Mouse (Mus musculus) embryonic facial prominence, embryonic 15.5 days (tissue): Measurements from ENCODE around the gene Kl. TPM values are rescaled to one million over a fixed set of nuclear protein-coding genes. Genes with fewer than 3 reads are reported as not detected.

ENCODE experiments used
- ATAC-seq: fragments of 200-750 bp; cut with Nextera tagmentation; 2 replicates; pipeline ENCODE4 v1.8.0; 2017; ENCODE audit warnings: low read depth, moderate TSS enrichment; ENCODE audit not compliant: insufficient number of reproducible peaks, low FRiP score, low TSS enrichment
- H3K27ac ChIP-seq: fragments of 300-500 bp; sonication (generic); replicated peaks from 2 replicates; pipeline ENCODE4 v1.5.1; 2015; ENCODE audit warnings: mild to moderate bottlenecking, inconsistent platforms
- H3K27me3 ChIP-seq: fragments of 300-500 bp; sonication (generic); 2 replicates; pipeline ENCODE4 v1.6.1; 2015; ENCODE audit warnings: inconsistent platforms
- H3K36me3 ChIP-seq: fragments of 300-500 bp; sonication (generic); 2 replicates; pipeline ENCODE4 v1.6.1; 2015; ENCODE audit warnings: mild to moderate bottlenecking, inconsistent platforms
- H3K4me1 ChIP-seq: fragments of 300-500 bp; sonication (generic); 2 replicates; pipeline ENCODE4 v1.6.1; 2015; ENCODE audit warnings: inconsistent platforms
- H3K4me2 ChIP-seq: fragments of 300-500 bp; sonication (generic); replicated peaks from 2 replicates; pipeline ENCODE4 v1.6.1; 2015; ENCODE audit warnings: mild to moderate bottlenecking, inconsistent platforms
- H3K4me3 ChIP-seq: fragments of 300-500 bp; sonication (generic); replicated peaks from 2 replicates; pipeline ENCODE4 v1.5.1; 2015; ENCODE audit warnings: mild to moderate bottlenecking, inconsistent platforms
- H3K9ac ChIP-seq: fragments of 300-500 bp; sonication (generic); 2 replicates; pipeline ENCODE4 v1.6.1; 2015; ENCODE audit warnings: inconsistent platforms
- H3K9me3 ChIP-seq: fragments of 300-500 bp; sonication (generic); replicated peaks from 2 replicates; pipeline ENCODE4 v1.6.1; 2016; ENCODE audit warnings: inconsistent platforms
- WGBS: fragments of 180-500 bp; shearing (Covaris S2); methylation state at CpG from one replicate; pipeline ENCODE4 v1.1.7; 2015; 5-methylcytosine and 5-hydroxymethylcytosine counted together
- polyA plus RNA-seq: library from polyadenylated mRNA; unstranded; fragments of >200 nt; fragmentation: Nextera tagmentation; extraction: Ambion mirVana; gene quantifications from 2 replicates; pipeline ENCODE4 v1.2.1, GENCODE M21; 2015

Kl gene
- polyA plus RNA-seq, 1 experiment from 2014 or later, result 0.13 TPM

- Histone ChIP-seq H3K27me3 (no peaks in the 10 kb centered on the region), H3K9me3 (no peaks in the 10 kb centered on the region), H3K27ac (no peak overlapping the region), H3K9ac (no peak overlapping the region), H3K4me1 (no peaks in the 10 kb centered on the region), H3K4me2 (no peak overlapping the region), H3K4me3 (no peak overlapping the region), H3K36me3 (no peaks in the 10 kb centered on the region)
- ATAC-seq, result no peak
- WGBS, result 50% methylated on average over 1 of the region's 1 CpGs
Observed at GRCm38 (mm10) chr5:151004216-151004755, 51.9 kb downstream of the Kl start.

GRCm38 (mm10) chr5:151018450-151018849 lies 66.0 kb downstream of the Kl start:
- H3K27me3 ChIP-seq, result no peaks in the 10 kb centered on the region
- no peaks in the 10 kb centered on the region for H3K36me3 ChIP-seq
- no peak for ATAC-seq
- no peak overlapping the region for H3K4me3 ChIP-seq
- H3K9me3 ChIP-seq, result no peaks in the 10 kb centered on the region; the same call in 1 of the 2 replicates
- no peak overlapping the region for H3K4me2 ChIP-seq
- no peak overlapping the region for H3K9ac ChIP-seq
- 72% methylated on average over 5 of the region's 5 CpGs for WGBS
- H3K27ac ChIP-seq, result no peak overlapping the region
- peaks cover 12% of the 10 kb centered on the region for H3K4me1 ChIP-seq

- H3K9ac ChIP-seq, result no peak overlapping the region
- 48% methylated on average over 5 of the region's 5 CpGs for WGBS
- peaks cover 17% of the 10 kb centered on the region for H3K4me1 ChIP-seq
- H3K27ac ChIP-seq, result no peak overlapping the region
- ATAC-seq, result no peak
- no peak overlapping the region for H3K4me2 ChIP-seq
- no peaks in the 10 kb centered on the region for H3K27me3 ChIP-seq
- no peaks in the 10 kb centered on the region; the same call in 1 of the 2 replicates for H3K9me3 ChIP-seq
- no peaks in the 10 kb centered on the region for H3K36me3 ChIP-seq
- no peak overlapping the region for H3K4me3 ChIP-seq
Observed at GRCm38 (mm10) chr5:151018959-151019358, 66.6 kb downstream of the Kl start.

- Histone ChIP-seq H3K9ac (no peak overlapping the region), H3K4me2 (no peak overlapping the region), H3K4me1 (peaks cover 19% of the 10 kb centered on the region), H3K36me3 (no peaks in the 10 kb centered on the region), H3K4me3 (no peak overlapping the region), H3K27me3 (no peaks in the 10 kb centered on the region), H3K9me3 (no peaks in the 10 kb centered on the region), H3K27ac (no peak overlapping the region)
- 74% methylated on average over 13 of the region's 13 CpGs for WGBS
- no peak for ATAC-seq
Observed at GRCm38 (mm10) chr5:151020031-151020820, 67.8 kb downstream of the Kl start.

GRCm38 (mm10) chr5:151020831-151021230 lies 68.4 kb downstream of the Kl start:
- WGBS, result 75% methylated on average over 14 of the region's 14 CpGs
- no peak for ATAC-seq
- Histone ChIP-seq H3K27me3 (no peaks in the 10 kb centered on the region), H3K9ac (no peak overlapping the region), H3K27ac (no peak overlapping the region), H3K9me3 (no peaks in the 10 kb centered on the region), H3K4me2 (no peak overlapping the region), H3K4me3 (no peak overlapping the region), H3K36me3 (no peaks in the 10 kb centered on the region), H3K4me1 (peaks cover 19% of the 10 kb centered on the region)

- Histone ChIP-seq H3K4me2 (no peak overlapping the region), H3K9ac (no peak overlapping the region), H3K4me3 (no peak overlapping the region), H3K4me1 (peaks cover 19% of the 10 kb centered on the region), H3K36me3 (no peaks in the 10 kb centered on the region), H3K27me3 (no peaks in the 10 kb centered on the region), H3K27ac (no peak overlapping the region), H3K9me3 (no peaks in the 10 kb centered on the region)
- no peak for ATAC-seq
- WGBS, result 70% methylated on average over 7 of the region's 7 CpGs
Observed at GRCm38 (mm10) chr5:151022026-151022425, 69.6 kb downstream of the Kl start.

- Histone ChIP-seq H3K36me3 (no peaks in the 10 kb centered on the region), H3K9ac (no peak overlapping the region), H3K4me2 (peak overlapping the region; percentile 28; the same call in 1 of the 2 replicates), H3K4me1 (peaks cover 19% of the 10 kb centered on the region), H3K4me3 (no peak overlapping the region), H3K27ac (peak overlapping the region; percentile 63; the same call in 1 of the 2 replicates), H3K9me3 (no peaks in the 10 kb centered on the region), H3K27me3 (no peaks in the 10 kb centered on the region)
- ATAC-seq, result no peak
- WGBS, result 12% methylated on average over 1 of the region's 1 CpGs
Observed at GRCm38 (mm10) chr5:151022939-151023338, 70.5 kb downstream of the Kl start.

- 8% methylated on average over 8 of the region's 8 CpGs for WGBS
- Histone ChIP-seq H3K4me3 (0 out of 2 replicates have a peak overlapping the region, but pooled peaks have one; percentile 7), H3K9ac (no peak overlapping the region), H3K4me2 (peak overlapping the region; percentile 28; the same call in 1 of the 2 replicates), H3K27ac (peak overlapping the region; percentile 63; the same call in 1 of the 2 replicates), H3K27me3 (no peaks in the 10 kb centered on the region), H3K4me1 (peaks cover 17% of the 10 kb centered on the region), H3K9me3 (no peaks in the 10 kb centered on the region), H3K36me3 (no peaks in the 10 kb centered on the region)
- ATAC-seq, result 0 out of 2 replicates have a peak, but pooled peaks have one; percentile 67
Observed at GRCm38 (mm10) chr5:151023461-151023860, 71.1 kb downstream of the Kl start.

- ATAC-seq, result no peak
- 69% methylated on average over 2 of the region's 2 CpGs for WGBS
Observed at GRCm38 (mm10) chr5:151024483-151024882, 72.1 kb downstream of the Kl start.

GRCm38 (mm10) chr5:151026069-151026468 lies 73.7 kb downstream of the Kl start:
- no peak overlapping the region for H3K4me3 ChIP-seq
- H3K27me3 ChIP-seq, result no peaks in the 10 kb centered on the region
- no peak overlapping the region for H3K4me2 ChIP-seq
- no peak for ATAC-seq
- no peaks in the 10 kb centered on the region for H3K9me3 ChIP-seq
- H3K4me1 ChIP-seq, result peaks cover 16% of the 10 kb centered on the region
- no peak overlapping the region for H3K27ac ChIP-seq
- no peaks in the 10 kb centered on the region for H3K36me3 ChIP-seq
- no peak overlapping the region for H3K9ac ChIP-seq
- 92% methylated on average over 4 of the region's 4 CpGs for WGBS

More at GRCm38 (mm10) chr5:151024483-151024882, 72.1 kb downstream of the Kl start:
- Histone ChIP-seq H3K4me2 (no peak overlapping the region), H3K9ac (no peak overlapping the region), H3K4me1 (peaks cover 16% of the 10 kb centered on the region), H3K4me3 (no peak overlapping the region), H3K27me3 (no peaks in the 10 kb centered on the region), H3K36me3 (no peaks in the 10 kb centered on the region), H3K9me3 (no peaks in the 10 kb centered on the region), H3K27ac (no peak overlapping the region)

- H3K27ac ChIP-seq, result no peak overlapping the region
- no peaks in the 10 kb centered on the region for H3K27me3 ChIP-seq
- no peak overlapping the region for H3K9ac ChIP-seq
- ATAC-seq, result no peak
- H3K4me2 ChIP-seq, result no peak overlapping the region
- H3K36me3 ChIP-seq, result no peaks in the 10 kb centered on the region
- no peaks in the 10 kb centered on the region for H3K9me3 ChIP-seq
- H3K4me1 ChIP-seq, result peaks cover 16% of the 10 kb centered on the region
- WGBS, result 42% methylated on average over 7 of the region's 7 CpGs
- no peak overlapping the region for H3K4me3 ChIP-seq
Observed at GRCm38 (mm10) chr5:151027171-151027570, 74.8 kb downstream of the Kl start.
